Mouse (Mus musculus) thymus, postnatal 0 days (tissue): ENCODE results near the gene Ttll11. TPM values are rescaled to one million over a fixed set of nuclear protein-coding genes. Genes with fewer than 3 reads are reported as not detected.
A peak's percentile ranks its signal among the peaks of the same experiment; 100 is the strongest.

Experiments
- DNase-seq: peaks from one replicate; pipeline ENCODE4 v3.0.0-alpha.2; 2015; ENCODE audit warnings: low spot score
- polyA plus RNA-seq: library from polyadenylated mRNA; unstranded; fragments of >200 nt; fragmentation: Nextera tagmentation; extraction: Ambion mirVana; gene quantifications from 2 replicates; pipeline ENCODE4 v1.2.1, GENCODE M21; 2015

Gene Ttll11
- polyA plus RNA-seq = 0.23 and 0.56 TPM in 2 replicates

GRCm38 (mm10) chr2:35979644-35980021 lies at the start of gene Ttll11:
TSS of gene Ttll11 (minus strand) at chr2:35979913.
- DNase-seq = peak; percentile 79

DNA sequence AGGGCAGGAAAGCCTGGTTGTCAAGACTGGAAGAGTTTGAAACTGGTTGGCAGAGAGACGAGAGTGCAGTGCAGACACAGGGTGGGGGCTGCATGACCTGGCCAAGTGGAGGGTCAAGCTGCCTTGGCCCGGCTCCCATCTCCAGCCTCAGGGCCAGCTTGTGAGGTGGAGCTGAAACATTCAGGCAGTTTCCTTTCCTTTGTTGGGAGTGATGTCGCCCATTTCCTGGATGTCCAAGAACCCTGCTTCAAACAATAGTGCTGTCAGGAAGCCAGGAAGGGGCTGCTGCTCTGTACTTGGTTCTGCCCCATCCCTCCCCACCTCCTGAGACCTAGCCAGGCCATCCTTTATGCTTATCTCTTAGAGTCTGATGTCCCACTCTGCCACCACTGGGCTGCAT lies 43.6 kb upstream of the Ttll11 start:
- DNase-seq = no peak

DNA sequence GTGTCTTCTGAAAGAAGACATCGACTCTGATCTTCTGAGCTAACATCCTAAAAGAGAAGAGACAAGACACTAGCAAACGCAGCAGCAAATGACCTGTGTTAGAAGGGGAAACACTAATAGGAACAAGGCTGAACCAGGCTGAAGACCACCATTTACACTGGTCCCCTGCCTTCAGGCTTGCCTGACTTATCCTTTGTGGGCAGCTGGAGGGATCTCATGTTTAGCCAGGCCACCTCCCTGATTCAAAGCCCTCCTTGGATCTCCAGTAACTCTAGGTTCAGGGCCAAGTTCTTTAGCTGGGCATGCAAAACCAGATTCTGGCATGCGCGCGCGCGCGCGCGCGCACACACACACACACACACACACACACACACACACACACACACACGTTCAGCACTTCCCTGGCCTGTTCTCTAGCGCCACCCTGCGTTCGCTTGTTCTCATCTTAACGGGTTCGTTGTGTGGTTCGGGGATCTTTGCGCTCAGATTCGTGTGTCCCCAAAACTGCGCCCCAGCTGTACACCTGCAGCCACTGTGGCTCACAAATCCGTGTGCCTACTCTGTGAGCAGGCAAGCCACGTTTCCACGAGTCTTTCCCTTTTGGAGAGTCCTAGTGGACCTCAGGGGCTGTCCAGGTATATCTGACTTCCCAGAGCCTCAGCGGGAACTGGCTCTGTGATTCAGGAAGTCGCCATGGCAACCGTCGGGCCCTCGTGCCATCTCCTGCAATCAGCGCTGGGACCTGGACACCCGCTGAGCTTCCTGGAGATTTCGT lies 41.9 kb upstream of the Ttll11 start:
- DNase-seq = peak; percentile 72

DNA sequence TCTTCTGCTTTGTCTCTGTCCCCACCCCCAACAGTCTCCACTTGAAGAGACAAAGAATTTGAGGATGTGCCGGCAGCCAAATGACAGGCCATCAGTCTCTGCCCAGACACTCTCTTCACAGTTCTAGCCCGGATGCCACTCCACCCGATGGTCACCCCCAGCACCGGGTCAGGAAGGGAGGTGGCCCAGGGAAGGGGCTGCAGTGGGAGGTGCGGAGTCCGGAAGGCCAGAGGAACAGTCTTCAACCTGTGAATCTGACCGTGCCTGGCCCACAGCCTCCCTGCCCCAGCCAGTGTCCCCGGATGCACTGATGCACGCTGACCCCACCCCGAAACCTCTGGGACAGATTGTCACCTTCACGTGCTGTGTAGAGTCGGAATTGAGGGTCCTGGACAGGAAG lies 33.3 kb upstream of the Ttll11 start:
- no peak for DNase-seq

DNA sequence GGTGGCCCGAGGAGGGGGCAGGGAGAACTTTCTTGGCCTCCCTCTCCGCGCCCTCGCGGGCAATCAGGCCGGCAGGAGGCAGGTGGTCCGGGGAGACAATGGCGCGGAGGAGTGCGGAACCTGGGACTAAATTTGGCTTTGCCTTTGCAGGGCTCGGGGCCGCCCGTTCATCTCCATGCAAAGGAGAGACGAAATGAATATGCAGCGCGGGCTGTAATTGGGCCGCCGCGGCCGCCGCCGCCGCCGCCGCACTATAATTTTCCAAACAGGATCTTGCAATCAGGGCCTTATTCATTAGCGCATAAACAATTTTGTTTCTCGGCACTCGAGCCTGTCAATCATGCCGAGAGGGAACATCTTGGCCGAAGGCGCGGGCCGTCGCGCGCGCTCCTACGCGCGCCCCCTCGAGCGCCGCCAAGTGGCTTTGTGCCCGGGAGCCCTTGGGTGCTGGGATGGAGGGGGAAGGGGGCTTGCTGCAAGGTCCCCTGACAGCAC lies 31.7 kb upstream of the Ttll11 start:
- DNase-seq = no peak

DNA sequence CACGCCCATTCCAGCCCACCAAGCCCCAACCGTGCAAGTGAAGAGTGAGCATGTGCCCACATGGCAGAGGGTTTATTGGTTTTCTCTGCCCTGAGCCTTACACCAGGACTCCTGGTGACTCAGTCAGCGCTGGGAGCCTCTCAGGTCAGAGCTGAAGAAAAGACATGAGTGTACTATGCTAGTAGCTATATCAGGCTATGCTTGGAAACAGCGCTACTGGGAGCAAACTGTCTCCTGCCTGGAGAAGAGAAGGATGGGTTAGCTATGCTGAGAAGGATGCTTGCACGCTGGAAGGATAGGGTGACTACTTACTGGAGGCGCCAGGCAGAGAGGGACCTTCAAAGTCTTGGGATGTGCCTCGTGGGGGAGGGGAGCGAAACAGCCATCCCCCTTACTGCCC lies 30.9 kb upstream of the Ttll11 start:
- DNase-seq = no peak

- DNase-seq = peak; percentile 68
Observed at GRCm38 (mm10) chr2:36009386-36009785, 29.7 kb upstream of the Ttll11 start.

DNA sequence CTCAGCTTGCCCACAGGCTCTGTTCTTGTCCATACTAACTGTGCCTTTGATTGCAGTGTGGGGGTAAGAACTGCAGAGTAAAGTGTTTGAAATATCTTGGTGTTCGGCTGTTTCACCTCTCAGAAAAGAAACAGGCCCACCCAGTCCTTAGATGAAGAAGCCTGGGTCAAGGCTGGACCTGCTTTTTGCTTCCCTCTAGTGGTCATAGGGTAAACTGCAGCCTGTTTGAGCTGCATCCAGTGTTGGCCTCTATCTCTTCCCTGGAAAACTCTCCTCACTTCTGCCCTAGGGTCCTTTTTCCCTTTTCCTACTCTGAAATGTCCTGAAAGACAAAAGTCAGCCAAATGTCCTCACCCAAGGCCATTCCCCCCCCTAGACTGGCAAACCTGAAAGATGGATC lies 28.4 kb upstream of the Ttll11 start:
- DNase-seq = peak; percentile 35

DNA sequence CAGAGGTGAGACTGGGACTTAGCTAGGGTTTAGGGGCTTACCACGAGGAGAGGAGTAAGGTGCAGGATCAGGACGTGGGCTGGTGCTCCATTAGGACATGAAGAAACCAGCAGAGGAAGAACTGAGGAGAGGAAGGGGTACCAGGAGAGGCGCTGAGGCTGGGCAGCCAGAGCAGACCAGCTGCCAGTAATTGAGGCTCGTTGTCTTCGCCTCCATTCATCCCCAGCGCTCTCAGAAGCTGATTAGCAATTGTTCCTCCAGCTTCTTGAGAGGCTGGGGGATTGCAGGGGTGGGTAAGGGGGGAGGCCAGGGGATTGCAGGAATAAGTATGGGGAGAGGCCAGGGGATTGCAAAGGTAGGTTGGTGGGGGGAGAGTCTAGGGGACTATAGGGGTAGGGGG lies 22.5 kb upstream of the Ttll11 start:
- DNase-seq = no peak

DNA sequence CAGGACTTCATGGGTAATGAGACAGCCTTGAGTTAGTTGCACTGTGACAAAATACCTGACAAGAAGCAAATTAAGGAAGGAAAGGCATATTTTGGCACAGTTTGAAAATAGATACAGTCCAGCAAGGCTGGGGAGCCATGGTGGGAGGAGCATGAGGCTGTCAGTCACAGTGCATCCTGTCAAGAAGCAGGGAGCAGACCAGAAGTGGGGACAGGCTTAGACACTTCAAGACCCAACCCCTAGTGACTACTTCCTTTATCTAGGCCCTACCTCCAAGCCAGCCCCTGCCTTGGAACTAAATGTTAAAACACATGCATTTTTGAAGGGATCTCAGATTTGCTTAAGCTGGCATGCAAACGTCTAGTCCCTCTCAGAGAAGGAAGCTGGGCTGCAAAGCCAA lies 20.7 kb upstream of the Ttll11 start:
- DNase-seq = no peak

GRCm38 (mm10) chr2:35999212-35999611 lies 19.5 kb upstream of the Ttll11 start:
- DNase-seq = no peak

DNA sequence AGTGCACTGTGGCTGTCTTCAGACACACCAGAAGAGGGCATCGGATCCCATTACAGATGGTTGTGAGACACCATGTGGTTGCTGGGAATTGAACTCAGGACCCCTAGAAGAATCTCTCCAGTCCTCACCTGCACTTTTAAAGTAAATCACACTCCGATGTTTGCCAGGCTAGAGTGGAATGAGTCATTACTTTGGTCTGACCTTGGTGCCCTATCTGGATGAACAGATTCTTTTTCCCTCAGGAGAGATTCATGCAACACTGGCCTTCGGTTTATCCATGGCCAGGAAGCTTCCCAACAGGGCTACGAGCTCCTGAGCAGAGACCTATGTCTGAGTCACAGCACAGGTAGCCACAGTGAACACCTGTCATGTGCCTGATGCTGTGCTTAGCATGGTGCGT lies 18.7 kb upstream of the Ttll11 start:
- no peak for DNase-seq

DNA sequence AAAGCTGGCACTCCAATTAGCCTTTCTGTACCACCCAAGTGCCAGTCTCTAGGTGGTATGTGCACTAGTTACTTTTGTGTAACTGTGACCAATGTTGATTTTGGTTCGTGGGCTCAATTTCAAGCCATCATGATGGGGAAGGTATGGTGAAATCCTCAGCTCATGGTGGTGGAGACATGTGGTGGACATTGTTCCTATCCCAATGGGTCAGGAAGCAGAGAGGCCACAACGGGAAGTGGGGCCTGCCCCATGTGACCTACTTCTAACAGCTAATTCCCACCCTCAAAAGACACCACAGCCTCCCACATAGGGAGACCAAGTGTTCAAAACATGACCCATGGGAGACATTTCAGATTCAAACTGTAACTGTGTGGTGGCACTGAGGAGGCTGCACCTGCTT lies 17.0 kb upstream of the Ttll11 start:
- no peak for DNase-seq

DNA sequence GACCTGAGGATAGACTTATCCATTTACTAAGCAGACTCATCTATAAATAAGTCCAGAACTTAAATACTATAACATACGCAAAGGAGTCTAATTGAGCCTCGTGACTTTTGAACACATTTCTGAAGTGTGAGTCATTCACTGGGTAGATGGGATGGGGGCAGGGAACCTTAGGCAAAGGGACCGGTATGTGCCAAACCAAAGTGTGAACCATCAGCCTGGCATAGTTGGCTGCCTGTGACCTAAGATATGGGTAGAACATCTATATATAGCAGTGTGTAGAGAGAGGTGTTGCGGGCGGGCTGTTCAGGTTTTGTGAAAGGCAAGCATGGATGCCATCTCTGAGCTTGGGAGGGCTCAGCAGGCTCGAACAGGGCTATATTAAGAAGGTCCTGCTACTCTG lies 14.6 kb upstream of the Ttll11 start:
- DNase-seq = no peak

- DNase-seq = no peak
Observed at GRCm38 (mm10) chr2:35993481-35993880, 13.8 kb upstream of the Ttll11 start.

GRCm38 (mm10) chr2:35992259-35992658 lies 12.5 kb upstream of the Ttll11 start:
- DNase-seq = no peak

DNA sequence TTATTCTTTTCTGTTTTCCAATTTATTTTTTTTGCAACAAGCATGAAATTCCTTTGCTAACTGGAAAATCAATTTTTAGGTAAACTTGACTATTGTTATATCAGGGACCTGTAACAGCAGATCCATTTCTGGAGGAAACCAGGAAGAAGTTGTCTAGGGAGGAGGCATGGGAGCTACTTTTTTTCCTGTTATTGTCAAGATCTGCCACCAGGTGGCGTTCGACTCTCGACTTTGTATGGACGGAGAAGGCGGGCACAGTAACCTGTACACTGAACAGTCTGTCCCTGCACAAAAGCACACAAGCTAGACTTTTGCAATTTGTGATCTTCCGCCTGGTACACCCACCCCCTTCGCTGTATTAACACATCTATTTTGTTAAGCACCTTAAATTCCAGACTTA lies 4.2 kb upstream of the Ttll11 start:
- peak; percentile 55 for DNase-seq

DNA sequence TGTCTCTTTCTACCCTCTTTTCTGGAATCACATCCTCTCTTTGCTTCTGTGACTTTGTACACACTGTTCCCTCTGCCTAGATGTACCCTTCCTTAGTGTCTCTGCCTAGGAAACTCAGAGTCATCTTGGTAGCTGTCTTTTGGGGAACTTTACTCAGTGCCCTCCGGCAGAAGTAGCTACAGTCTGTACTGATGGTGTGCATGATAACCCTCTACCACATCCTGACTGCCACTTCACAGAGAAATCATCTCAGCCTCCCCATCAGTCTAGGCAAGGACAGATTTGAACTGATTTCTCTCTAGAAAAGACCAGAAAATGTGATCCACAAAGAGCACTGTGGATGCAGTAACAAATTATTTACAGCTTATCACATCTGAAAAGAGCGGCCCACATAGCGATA lies 2.2 kb upstream of the Ttll11 start:
- peak; percentile 47 for DNase-seq

DNA sequence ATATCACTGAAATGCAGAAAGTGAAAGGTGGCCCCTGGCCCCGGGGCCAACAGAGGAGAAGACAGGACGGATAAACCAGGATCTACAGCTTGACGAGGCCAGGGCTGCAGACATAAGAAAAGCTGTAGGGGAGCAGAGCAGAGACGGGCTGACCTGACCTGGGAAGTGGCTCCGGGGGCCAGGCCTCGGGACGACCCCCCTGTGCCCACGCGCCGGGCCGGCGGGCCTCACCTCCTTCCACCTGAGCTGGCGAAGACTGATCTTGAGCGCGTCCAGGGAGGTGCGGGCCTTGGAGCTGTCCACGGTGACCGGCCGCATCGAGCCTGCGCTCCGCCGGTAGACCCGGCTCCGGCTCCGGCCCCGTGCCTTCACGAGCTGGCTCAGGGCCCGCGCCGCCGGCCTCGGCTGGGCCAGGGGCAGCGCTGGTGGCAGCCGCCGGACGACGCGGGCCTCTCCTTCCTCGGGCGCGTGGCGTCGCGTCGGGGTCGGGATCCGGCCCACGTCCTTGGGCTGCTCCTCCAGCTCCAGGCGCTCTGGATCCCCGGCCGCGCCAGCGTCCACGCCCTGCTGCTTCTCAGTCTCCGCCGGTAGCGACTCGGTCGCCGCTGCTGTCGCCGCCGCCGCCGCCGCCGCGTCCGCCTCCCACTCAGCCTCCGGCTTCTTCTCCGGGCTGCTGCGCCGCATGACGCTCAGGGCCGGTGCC lies 621 bp downstream of the Ttll11 start:
- DNase-seq = no peak

- DNase-seq = peak; percentile 47
Observed at GRCm38 (mm10) chr2:35978276-35978933, 1.3 kb downstream of the Ttll11 start.

DNA sequence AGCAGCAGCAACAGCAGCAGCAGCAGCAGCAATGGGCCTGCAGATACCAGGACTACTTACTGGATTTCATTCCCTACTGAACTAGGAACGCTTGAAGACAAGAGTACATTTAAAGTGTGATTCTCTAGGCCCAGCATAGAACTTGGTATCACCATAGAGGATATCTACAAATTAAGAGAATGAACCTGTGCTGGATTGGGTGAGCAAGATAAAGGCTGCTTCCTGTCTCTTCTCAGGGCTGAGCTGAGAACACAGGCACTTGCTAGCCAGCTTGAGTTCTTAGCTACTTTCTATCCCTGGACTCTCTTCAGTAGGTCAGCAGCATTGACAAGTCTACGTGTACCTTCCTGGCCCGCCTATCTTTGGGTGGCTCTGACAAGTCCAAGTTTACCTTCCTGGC lies 2.0 kb downstream of the Ttll11 start:
- peak; percentile 4 for DNase-seq
